Mouse (Mus musculus) frontal cortex, postnatal 14 days (tissue): ENCODE measurements around the gene Gm20479.
A peak's percentile ranks its signal among the peaks of the same experiment; 100 is the strongest.

Experiments used
- DNase-seq, 2 experiments: peaks; one replicate each; pipeline ENCODE4 v3.0.0; 2022; ENCODE audit warnings: low spot score in 2 of 2

The Gm20479 gene

GRCm38 (mm10) chr7:27334405-27334911 lies 22.8 kb downstream of the Gm20479 start:
- DNase-seq: no peak

- no peak for DNase-seq
Measured at GRCm38 (mm10) chr7:27333316-27333941, 23.8 kb downstream of the Gm20479 start.

- DNase-seq: peak; percentile 70 to 73
Measured at GRCm38 (mm10) chr7:27332353-27333199, 24.6 kb downstream of the Gm20479 start.

GRCm38 (mm10) chr7:27331854-27332253 lies 25.4 kb downstream of the Gm20479 start:
- no peak for DNase-seq

GRCm38 (mm10) chr7:27331541-27331851 lies 25.7 kb downstream of the Gm20479 start:
- DNase-seq: no peak

- DNase-seq: peak in 1 of 2 experiments; percentile 63
Measured at GRCm38 (mm10) chr7:27330709-27331540, 26.3 kb downstream of the Gm20479 start.

- DNase-seq: no peak
Measured at GRCm38 (mm10) chr7:27329981-27330380, 27.2 kb downstream of the Gm20479 start.

- peak in 1 of 2 experiments; percentile 76 for DNase-seq
Measured at GRCm38 (mm10) chr7:27329326-27329947, 27.8 kb downstream of the Gm20479 start.

- no peak for DNase-seq
Measured at GRCm38 (mm10) chr7:27328648-27329047, 28.6 kb downstream of the Gm20479 start.

GRCm38 (mm10) chr7:27328161-27328560 lies 29.1 kb downstream of the Gm20479 start:
- no peak for DNase-seq

GRCm38 (mm10) chr7:27327500-27327899 lies 29.7 kb downstream of the Gm20479 start:
- no peak for DNase-seq

GRCm38 (mm10) chr7:27326101-27326880 lies 30.9 kb downstream of the Gm20479 start:
- DNase-seq: no peak

GRCm38 (mm10) chr7:27325697-27326096 lies 31.5 kb downstream of the Gm20479 start:
- DNase-seq: no peak

GRCm38 (mm10) chr7:27324928-27325327 lies 32.3 kb downstream of the Gm20479 start:
- DNase-seq: no peak

GRCm38 (mm10) chr7:27324161-27324560 lies 33.1 kb downstream of the Gm20479 start:
- no peak for DNase-seq

- DNase-seq: no peak
Measured at GRCm38 (mm10) chr7:27323001-27323400, 34.2 kb downstream of the Gm20479 start.

- no peak for DNase-seq
Measured at GRCm38 (mm10) chr7:27322291-27322690, 34.9 kb downstream of the Gm20479 start.

- no peak for DNase-seq
Measured at GRCm38 (mm10) chr7:27319411-27319810, 37.8 kb downstream of the Gm20479 start.

- no peak for DNase-seq
Measured at GRCm38 (mm10) chr7:27315958-27316357, 41.3 kb downstream of the Gm20479 start.

- no peak for DNase-seq
Measured at GRCm38 (mm10) chr7:27314393-27314792, 42.8 kb downstream of the Gm20479 start.
